Mouse (Mus musculus) cerebellum, adult (tissue): ENCODE data around the gene Kazn.

ENCODE experiments used
- ATAC-seq: cut with Nextera tagmentation; 2 replicates; pipeline ENCODE4 v1.9.2; 2017; ENCODE audit warnings: mild to moderate bottlenecking, moderate library complexity, mixed read lengths; ENCODE audit not compliant: insufficient number of reproducible peaks, low FRiP score, low TSS enrichment

Gene Kazn

DNA sequence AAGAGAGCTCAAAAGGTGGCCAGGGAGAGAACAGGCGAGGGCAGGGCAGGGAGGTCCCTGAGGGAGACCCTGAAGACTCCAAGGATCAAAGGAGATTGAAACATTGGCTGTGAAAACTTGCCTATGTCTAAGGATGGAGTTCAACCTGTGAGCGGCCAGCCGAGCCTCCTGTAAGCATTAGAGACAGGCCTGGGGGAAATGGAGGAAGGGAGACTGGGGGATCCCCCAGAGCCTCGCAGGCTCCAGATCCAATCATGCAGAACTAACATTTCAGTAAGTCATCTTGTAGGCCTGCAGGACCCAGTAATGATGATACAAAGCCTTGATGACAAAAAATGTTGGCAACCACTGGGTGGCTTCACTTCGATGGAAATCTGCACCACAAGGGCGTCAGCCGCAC, 70.8 kb downstream of the Kazn start:
- no peak for ATAC-seq

DNA sequence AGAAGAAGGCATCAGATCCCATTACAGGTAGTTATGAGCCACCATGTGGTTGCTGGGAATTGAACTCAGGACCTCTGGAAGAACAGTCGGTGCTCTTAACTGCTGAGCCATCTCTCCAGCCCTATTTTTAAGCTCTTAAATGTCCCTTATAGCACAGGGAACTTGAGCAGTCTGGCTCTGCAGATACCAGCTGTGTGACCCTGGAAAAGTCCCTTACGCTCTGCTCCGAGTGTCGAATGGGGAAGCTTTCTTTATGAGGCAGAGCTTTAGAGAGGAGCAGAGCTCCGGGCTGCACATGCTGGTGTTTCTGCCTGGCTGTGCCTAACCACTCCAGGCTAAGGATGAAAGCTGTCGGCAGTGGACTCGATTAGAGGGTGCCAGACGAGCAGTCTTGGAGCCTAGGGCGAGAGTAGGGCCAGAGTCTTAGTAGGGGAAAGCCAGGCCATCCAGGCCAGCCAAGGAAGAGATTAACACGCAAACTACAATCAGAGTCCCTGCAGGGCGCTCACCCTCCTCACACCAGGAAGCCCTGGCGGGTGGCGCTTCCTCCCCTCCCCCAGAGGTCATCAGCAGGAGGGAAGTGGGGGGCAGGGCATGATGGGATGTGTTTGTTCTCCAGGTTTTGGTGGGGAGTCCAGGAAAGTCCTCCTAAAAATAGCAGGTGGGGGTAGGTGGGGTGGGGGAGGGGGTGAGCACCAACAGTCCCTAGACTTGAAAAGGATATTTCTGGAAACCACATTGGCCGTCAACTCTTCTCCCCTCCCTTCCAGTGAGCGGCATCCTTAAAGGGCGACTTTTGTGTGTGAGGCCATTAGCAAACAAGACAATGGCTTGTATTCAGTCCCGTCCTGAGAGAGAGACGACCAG, 73.1 kb downstream of the Kazn start:
- ATAC-seq = no peak

DNA sequence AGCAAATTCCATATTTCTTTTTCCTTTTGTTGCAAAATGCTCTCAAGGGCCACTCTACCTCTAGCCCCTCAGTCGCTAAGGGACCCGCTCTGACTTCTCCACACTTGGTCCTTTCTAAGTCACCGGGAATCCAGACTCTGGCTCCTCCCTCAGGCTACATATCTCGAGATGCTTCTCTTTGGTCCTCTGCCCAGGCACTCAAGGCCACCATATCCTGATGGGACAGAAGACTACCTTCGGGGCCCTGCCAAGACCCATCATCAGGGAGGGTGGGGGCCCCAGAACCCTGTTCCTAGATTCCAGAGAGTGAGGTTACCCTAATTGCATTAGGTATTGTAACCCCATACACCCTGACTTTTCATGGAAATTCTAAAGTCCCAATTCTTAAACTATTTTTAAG, 73.8 kb downstream of the Kazn start:
- ATAC-seq = no peak

DNA sequence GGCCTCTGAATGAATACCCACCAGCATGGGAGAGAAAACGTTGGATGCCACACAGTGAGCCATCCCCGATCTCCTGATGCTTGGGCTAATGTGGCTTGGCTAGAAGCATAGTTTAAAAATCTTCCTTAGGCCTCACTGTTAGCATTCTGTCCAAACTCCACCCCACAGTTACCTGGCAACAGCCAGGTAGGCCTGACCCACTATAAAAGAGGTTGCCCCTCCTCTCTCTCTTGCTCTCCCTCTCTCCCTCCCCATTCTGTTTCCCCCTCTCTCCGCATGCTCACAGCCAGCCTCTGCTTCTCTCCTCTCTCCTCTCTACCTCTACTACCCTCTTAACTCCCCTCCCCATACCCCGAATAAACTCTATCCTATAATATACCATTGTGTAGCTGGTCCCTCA, 74.8 kb downstream of the Kazn start:
- no peak for ATAC-seq

DNA sequence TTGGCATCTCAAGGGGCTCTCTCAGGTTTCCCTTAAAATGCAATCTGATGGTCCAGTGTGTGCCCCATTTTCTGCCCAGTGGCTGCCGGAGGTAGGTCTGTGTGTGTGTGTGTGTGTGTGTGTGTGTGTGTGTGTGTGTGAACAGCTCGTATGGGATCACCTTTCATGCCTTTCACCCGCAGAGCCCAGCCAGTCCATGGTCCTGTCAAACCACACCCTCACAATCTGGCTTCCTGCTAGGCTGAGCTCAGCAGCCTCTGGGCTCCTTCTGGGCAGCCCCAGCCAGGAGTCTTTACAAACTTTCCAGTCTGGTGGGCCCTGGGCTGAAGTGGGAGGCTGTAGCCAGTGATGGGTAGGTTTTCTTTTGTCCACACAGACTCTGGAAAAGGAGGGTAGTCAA, 75.3 kb downstream of the Kazn start:
- ATAC-seq = no peak

DNA sequence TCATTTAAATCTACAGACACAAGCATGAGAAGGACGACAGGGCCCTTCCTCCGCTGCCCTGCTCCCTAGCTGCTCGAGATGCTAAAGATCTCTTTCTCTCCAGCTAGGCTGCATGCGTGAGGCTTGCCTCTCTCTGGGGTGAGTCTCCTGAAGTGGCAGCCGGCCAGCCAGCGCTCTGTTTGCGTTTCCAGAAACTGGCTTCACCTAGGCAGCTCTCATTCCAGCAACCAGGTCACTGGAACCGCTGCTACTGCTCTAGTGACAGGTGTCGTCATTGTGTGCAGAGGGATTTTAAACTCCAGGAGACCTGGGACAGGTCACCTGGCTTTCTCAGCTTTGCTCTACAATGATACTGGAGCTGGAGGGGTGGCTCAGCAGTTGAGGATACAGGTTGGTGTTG, 76.5 kb downstream of the Kazn start:
- no peak for ATAC-seq

DNA sequence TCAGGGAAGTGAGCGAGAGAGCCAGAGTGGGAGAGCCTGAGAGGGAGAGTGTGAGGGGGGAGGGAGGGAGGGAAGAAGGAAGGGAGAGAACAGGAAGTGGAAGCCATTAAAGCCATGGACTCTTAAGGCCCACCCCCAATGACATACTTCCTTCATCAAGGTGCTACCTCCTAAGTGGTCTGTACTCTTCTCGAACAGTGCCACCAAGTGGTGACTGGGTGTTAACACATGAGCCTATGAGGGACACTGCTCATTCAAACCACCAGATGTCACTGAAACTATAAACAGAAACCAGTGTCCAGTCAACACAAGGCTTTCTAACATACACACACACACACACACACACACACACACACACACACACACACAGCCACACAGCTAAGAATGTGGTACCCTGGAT, 77.1 kb downstream of the Kazn start:
- no peak for ATAC-seq

DNA sequence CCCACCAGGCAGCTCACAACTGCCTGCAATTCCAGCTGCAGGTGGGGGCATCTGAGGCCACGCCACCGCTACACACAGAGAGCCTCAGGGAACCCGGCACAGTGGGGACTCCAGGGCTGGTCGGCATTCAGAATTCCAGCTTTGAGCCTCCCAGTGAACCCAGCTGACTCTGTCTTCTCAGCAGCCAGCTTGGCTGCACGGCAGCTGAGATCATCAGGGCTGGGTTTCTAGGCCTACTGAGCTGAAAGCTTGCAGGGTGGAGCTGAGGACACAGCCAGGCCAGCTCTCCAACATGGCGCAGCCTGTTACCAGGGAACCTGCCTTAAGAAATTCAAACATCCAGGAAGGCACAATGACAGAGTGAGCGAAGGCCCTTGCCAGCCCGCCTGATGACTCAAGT, 79.2 kb downstream of the Kazn start:
- no peak for ATAC-seq

DNA sequence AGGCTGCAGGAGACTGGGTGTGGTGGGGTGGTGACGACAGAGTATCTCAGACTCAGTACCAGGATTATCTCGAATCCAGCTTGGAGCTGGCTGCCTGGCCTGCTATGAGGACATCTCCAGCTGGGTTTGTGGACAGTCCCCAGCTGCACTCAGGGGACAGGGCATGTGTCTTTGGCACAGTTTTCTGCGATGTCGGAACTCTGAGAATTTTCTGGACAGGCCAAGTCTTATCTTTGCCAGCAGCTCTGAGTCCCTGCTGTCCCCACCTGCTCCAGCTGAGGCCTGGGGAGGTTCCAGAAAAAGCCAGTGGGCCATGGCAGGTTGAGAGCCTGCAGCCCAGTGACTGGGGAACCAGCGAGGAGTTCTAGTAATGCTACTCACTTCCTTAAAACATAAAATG, 82.7 kb downstream of the Kazn start:
- no peak for ATAC-seq

DNA sequence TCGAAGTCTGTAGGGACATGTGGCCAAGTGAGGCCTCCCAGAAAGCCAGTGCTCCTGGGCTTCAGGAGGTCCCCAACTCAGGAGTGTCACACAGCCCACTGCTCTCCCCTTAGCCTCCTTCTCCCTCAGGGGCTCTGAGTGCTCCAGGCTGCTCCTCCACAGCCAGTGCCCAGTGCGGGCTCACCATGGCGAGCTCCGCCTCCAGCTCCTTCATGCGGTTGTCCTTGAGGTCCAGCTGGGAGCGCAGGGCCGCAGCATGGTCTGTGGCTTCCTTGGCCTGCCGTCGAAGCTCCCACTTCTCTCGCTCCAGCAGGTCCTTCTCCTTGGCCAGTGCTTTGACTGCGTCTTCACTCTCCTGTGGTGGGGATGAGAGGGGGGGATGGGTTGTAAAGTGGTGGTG, 85.0 kb downstream of the Kazn start:
- no peak for ATAC-seq

DNA sequence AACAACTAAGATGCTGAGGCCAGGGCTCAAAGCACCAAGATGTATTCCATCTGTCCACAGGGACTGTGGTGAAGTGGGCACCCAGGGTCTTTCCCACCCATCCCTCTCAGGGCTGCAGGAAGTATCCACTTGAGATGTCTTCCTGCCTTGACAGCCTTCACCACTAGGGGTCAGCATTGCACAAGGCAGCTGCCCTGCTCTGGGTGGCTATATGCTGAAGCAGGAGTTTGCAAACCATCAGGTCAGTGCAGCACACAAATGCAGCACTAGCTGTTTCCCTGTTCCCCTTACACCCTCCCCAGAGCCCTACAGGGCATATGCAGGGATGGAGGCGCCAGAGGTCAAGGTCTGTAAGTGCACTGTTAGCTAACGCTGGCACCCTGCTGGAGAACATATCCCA, 85.7 kb downstream of the Kazn start:
- peak; percentile 42 for ATAC-seq

DNA sequence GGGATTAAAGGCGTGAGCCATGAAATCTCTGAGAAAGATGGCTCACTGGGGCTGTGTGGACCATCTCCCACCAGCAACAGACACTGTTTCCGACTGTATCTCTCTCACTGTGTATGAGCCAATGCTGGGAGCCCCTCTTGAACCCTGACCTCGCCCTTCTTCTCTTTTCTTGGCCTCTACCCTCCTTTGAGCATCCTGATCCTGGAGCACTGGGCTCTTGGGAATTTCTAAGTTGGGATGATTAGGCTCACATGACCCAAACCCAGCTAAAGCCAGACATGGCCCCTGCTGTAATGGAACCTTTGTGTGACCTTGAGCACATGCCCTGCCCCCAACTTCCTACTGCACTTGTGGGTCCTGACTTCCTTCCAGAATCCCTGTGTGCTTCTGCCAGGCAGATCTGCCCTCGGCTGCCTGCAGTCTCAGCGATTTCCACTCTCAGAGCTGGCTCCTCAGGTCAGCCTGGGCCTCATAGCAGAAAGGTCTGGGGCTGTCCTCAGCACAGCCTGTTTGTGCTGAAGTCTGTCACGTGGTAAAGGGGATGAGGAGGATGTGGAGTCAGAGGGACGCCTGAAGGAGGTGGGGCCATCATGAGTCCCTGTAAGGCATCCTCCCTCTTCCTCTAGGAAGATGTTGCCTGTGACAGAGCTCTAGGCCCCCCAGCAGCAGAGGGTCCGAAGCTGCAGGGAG, 86.3 kb downstream of the Kazn start:
- ATAC-seq = peak; percentile 20; the same call in 1 of the 2 replicates

DNA sequence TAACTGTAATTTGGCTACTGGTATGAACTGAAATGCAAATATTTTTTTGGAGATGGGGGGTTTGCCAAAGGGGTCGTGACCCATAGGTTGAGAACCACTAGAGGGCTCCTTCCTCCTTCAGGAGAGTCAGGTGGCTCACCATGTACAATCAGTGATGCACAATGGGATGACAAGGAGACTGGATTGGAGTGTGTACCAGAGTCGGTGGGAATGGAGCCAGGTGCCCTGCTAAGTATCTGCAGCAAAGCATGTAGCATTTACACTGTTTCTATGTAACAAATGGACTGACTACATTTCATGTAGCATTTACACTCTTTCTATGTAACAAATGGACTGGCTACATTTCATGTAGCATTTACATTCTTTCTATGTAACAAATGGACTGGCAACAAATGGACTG, 89.1 kb downstream of the Kazn start:
- no peak for ATAC-seq

DNA sequence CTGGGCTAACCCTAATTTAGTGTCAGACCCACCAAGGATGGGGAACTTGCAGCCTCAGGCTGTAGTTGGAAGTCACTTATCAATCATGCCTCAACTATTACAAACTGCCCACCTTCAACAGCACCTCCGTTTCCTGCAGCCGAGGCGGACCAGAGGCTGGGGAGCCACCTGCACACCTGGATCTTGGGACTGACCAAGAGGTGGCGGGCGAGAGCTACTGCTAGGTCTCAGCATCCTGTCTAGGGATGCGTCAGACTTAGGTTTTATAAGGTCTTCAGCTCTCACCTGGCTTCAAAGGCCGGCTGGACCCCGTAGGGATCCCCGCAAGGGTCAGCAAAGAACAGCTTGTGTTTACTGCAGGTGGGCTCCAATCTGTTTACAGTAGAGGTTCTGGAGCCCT, 90.0 kb downstream of the Kazn start:
- ATAC-seq = no peak

DNA sequence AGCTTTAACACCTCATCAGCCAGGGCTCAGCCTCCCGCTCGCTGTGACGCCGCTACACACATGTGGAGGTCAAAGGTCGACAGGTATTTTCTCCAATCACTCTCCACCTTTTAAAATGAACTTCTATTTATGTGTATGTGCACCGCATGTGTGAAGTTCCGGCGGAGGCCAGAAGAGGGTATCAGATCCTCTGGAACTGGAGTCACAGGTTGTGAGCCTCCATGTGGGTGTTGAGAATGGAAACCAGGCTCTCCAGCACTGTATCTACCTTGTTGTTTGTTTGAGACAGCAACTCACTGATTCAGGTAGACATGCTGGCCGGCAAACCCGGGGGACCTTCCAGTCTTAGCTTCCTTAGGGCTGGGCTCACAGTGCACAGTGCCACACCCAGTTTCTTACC, 91.5 kb downstream of the Kazn start:
- ATAC-seq = no peak

DNA sequence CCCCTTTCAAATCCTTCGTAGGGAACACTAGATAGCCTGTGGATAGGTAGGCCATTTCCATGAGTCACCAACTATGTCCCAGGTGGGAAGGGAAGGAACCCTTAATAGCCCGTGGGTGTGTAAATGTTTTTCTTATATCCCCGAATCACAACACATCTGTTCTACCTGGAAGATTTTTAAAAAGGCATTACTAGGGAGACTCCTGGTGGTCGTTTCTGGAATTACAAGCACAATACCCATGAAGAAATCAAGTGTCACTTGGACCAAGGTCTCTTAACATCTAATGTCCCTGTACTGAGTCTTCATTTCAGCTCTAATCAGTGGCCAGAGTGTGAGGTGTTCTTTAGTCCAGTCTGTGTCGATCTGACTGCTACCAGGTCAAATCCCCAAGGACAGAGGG, 95.1 kb downstream of the Kazn start:
- ATAC-seq = no peak

DNA sequence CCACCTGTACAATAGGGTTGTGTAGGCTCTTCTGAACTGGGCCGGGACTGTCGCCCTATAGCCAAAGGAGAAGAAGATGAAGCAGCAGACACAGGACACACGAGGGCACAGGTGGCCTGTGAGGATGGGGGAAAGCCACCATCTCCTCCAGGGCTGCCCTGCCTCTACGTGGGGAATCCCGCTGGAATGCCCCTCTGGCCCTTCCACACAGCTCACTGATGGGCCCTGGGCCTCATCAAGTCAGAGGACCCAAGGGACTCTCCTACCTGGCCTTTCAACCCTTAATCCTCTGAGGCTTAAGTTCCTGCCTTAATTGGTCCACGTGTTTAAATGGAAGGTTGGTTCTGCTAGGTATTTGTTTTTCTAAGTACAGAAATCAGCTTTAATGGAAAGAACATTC, 95.9 kb downstream of the Kazn start:
- ATAC-seq = no peak

DNA sequence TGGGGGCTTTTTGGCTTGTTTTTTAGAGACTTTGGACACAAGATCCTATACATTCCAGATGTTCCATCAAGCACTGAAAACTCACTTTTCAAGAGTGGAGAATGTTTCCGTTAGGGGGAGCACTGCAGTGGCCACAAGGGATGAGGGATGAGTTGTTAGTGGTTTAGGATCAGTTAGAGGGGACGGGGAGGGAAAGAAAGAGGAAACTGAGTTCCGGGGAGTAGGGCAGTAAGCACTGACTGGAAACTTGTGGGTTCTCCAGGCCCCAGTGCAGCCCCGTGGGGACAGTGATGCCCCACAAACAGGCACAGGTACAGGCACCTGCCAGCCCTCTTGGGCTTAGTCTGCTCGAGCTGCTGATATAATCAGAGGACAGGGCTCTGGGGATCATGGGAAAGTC, 99.5 kb downstream of the Kazn start:
- no peak for ATAC-seq

DNA sequence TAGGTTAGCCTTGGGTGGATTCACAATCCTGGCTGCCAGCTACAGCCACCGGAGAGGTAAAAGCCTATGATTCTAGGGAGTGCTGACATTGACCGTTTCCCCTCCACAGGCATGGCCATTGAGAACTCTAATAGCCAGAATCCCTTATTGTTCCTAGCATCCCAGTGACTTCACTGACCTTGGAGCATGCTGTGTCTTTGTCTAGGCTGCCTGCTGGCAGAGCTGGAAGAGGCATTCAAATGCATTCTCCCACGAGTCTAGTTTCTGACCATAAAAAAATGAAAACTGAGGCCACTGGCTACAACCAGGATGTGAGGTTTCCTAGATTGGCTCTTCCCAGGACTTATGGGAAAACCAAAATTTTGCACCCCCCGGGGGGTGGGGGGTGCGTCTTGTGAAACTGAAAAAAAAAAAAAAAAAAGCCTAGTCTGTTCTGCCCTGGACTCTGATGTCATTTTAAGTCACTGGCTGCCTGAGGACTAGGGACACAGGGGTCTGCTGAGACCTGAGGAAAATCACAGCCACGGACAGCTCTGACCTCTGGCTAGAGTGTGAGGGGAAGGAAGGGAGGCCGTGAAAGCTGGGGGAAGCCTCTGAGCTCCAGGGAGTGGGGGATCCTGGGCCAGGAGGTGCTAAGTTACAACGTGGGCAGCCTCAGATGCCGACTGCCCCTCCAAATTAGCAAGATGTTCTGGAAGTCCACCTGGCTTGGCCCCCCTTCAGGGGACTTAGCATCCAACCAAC, 100.7 kb downstream of the Kazn start:
- ATAC-seq = no peak

DNA sequence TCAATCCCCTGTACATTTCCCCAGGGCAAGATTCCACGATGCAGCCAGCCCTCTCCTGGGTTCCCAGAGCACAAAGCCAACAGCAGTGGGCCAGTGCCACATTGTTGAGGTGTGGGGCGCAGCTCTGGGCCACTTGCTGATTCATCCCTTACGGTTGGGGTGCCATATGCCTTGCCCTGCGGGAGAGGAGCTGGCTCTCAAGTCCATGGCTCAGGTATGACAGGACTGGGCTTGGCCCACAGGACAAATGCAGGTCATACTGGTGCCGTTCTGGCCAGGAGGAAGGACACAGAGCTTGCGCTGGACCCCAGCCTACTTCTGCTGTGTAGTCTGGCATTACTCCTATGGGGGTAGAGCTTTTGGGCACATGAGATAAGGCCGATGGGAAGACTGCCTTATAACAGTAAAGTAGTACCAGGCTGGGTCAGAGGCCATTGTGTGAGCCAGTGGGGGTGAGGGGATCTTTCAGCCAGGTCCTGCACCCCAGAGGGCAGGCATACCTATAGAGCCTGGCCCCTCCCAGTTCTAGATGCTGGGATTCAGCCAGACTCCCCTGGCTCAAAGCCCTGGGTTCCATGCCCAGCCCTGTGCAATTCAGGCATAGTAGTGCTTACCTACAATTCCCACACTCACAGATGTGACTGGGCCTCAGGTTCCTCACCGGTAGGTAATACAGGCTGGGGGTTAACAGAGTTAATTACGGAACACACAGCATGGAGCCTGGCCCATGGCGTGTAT, 102.3 kb downstream of the Kazn start:
- ATAC-seq = peak; percentile 95

DNA sequence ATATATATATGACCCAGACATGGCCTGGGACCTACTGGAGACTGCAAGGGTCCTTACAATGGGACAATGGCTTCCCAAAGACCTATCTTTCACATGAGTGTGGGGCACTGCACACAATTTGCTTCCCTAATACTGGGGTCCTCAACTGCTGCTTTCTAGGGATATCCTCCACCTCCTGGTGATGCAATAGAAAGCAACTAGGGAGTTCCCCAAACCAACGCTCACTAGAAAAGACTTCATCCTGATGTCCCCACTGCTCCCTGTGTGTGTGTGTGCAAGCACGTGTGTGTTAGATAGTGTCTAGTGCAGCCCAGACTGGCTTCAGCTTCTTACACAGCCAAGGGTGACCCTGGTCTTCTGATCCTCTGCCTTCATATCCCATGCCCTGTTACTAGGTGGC, 103.7 kb downstream of the Kazn start:
- no peak for ATAC-seq
